Mouse (Mus musculus) megakaryocyte, embryonic 14.5 days (primary cell): ENCODE results near the gene 4933415A04Rik. TPM values are rescaled to one million over a fixed set of nuclear protein-coding genes. Genes with fewer than 3 reads are reported as not detected.
A peak's percentile ranks its signal among the peaks of the same experiment; 100 is the strongest.

Source experiments
- H3K27me3 ChIP-seq: replicated peaks from 2 replicates; pipeline ENCODE3; 2012; ENCODE audit warnings: inconsistent platforms
- H3K36me3 ChIP-seq: replicated peaks from 2 replicates; pipeline ENCODE3; 2012; ENCODE audit warnings: low read length, inconsistent platforms, mixed read lengths
- H3K4me1 ChIP-seq: 2 replicates; pipeline ENCODE4 v1.6.1; 2012; ENCODE audit warnings: inconsistent platforms
- H3K4me3 ChIP-seq: replicated peaks from 2 replicates; pipeline ENCODE3; 2012; ENCODE audit warnings: moderate library complexity, mild to moderate bottlenecking, inconsistent platforms
- H3K9me3 ChIP-seq: 2 replicates; pipeline ENCODE4 v1.6.1; 2012; ENCODE audit warnings: inconsistent platforms
- FLI1 ChIP-seq: IDR thresholded peaks from 2 replicates; pipeline ENCODE4 v1.6.1; 2012; ENCODE audit warnings: low read length, inconsistent platforms, mixed read lengths
- GATA1 ChIP-seq: IDR thresholded peaks from 3 replicates; pipeline ENCODE4 v1.6.1; 2012; ENCODE audit warnings: mixed read lengths, low read length, inconsistent platforms, borderline replicate concordance
- polyA plus RNA-seq: library from polyadenylated mRNA; stranded (reverse); fragments of >175 nt; gene quantifications from 2 replicates; pipeline ENCODE4 v1.2.3, GENCODE M21; 2012; ENCODE audit warnings: low replicate concordance; ENCODE audit not compliant: insufficient read depth

Gene 4933415A04Rik
- 0.65 TPM in 1 of 2 replicates, not detected in the other for polyA plus RNA-seq

- Histone ChIP-seq H3K4me3 (no peak within 1 kb of the TSS), H3K9me3 (no peaks in the 10 kb centered on the region), H3K27me3 (no peaks in the 10 kb centered on the region), H3K36me3 (peaks cover 72% of the 10 kb centered on the region), H3K4me1 (peaks cover 45% of the 10 kb centered on the region)
- no peak for TF ChIP-seq GATA1
- no peak for TF ChIP-seq FLI1
Measured at GRCm38 (mm10) chr11:43586324-43587090, at the start of gene 4933415A04Rik. Gene 4933415A04Rik, plus strand, starts transcription at chr11:43587040.

GRCm38 (mm10) chr11:43537074-43537473 lies 49.8 kb upstream of the 4933415A04Rik start:
- H3K4me1 ChIP-seq = peaks cover 96% of the 10 kb centered on the region
- H3K9me3 ChIP-seq = no peaks in the 10 kb centered on the region
- H3K4me3 ChIP-seq = peak overlapping the region; percentile 46
- no peaks in the 10 kb centered on the region for H3K27me3 ChIP-seq
- TF ChIP-seq FLI1 = no peak
- TF ChIP-seq GATA1 = no peak
- peaks cover 82% of the 10 kb centered on the region for H3K36me3 ChIP-seq

GRCm38 (mm10) chr11:43539863-43540262 lies 47.0 kb upstream of the 4933415A04Rik start:
- Histone ChIP-seq H3K27me3 (no peaks in the 10 kb centered on the region), H3K4me1 (peaks cover 96% of the 10 kb centered on the region), H3K9me3 (no peaks in the 10 kb centered on the region), H3K36me3 (peaks cover 63% of the 10 kb centered on the region), H3K4me3 (no peak overlapping the region)
- TF ChIP-seq FLI1 = no peak
- no peak for TF ChIP-seq GATA1

GRCm38 (mm10) chr11:43543711-43544466 lies 43.0 kb upstream of the 4933415A04Rik start:
- Histone ChIP-seq H3K4me1 (peaks cover 91% of the 10 kb centered on the region), H3K36me3 (peaks cover 58% of the 10 kb centered on the region), H3K27me3 (no peaks in the 10 kb centered on the region), H3K9me3 (no peaks in the 10 kb centered on the region), H3K4me3 (peak overlapping the region; percentile 76)
- TF ChIP-seq GATA1 (no peak), FLI1 (no peak)

- peaks cover 91% of the 10 kb centered on the region for H3K4me1 ChIP-seq
- H3K36me3 ChIP-seq = peaks cover 58% of the 10 kb centered on the region
- no peaks in the 10 kb centered on the region for H3K9me3 ChIP-seq
- no peak overlapping the region for H3K4me3 ChIP-seq
- H3K27me3 ChIP-seq = no peaks in the 10 kb centered on the region
- no peak for TF ChIP-seq GATA1
- TF ChIP-seq FLI1 = no peak
Measured at GRCm38 (mm10) chr11:43544819-43545218, 42.0 kb upstream of the 4933415A04Rik start.

GRCm38 (mm10) chr11:43545873-43546475 lies 40.9 kb upstream of the 4933415A04Rik start:
- H3K9me3 ChIP-seq = no peaks in the 10 kb centered on the region
- no peaks in the 10 kb centered on the region for H3K27me3 ChIP-seq
- peaks cover 60% of the 10 kb centered on the region for H3K36me3 ChIP-seq
- H3K4me1 ChIP-seq = peaks cover 91% of the 10 kb centered on the region
- TF ChIP-seq FLI1 = no peak
- TF ChIP-seq GATA1 = no peak
- peak overlapping the region; percentile 24 for H3K4me3 ChIP-seq

- no peak for TF ChIP-seq FLI1
- TF ChIP-seq GATA1 = no peak
- Histone ChIP-seq H3K4me1 (peaks cover 92% of the 10 kb centered on the region), H3K9me3 (no peaks in the 10 kb centered on the region), H3K4me3 (no peak overlapping the region), H3K36me3 (peaks cover 59% of the 10 kb centered on the region), H3K27me3 (no peaks in the 10 kb centered on the region)
Measured at GRCm38 (mm10) chr11:43546678-43547077, 40.2 kb upstream of the 4933415A04Rik start.

- Histone ChIP-seq H3K9me3 (no peaks in the 10 kb centered on the region), H3K4me3 (no peak overlapping the region), H3K4me1 (peaks cover 90% of the 10 kb centered on the region), H3K27me3 (no peaks in the 10 kb centered on the region), H3K36me3 (peaks cover 51% of the 10 kb centered on the region)
- no peak for TF ChIP-seq GATA1
- TF ChIP-seq FLI1 = no peak
Measured at GRCm38 (mm10) chr11:43548148-43548547, 38.7 kb upstream of the 4933415A04Rik start.

- peaks cover 50% of the 10 kb centered on the region for H3K36me3 ChIP-seq
- no peaks in the 10 kb centered on the region for H3K27me3 ChIP-seq
- no peak for TF ChIP-seq GATA1
- no peak for TF ChIP-seq FLI1
- no peak overlapping the region for H3K4me3 ChIP-seq
- no peaks in the 10 kb centered on the region for H3K9me3 ChIP-seq
- peaks cover 84% of the 10 kb centered on the region for H3K4me1 ChIP-seq
Measured at GRCm38 (mm10) chr11:43548657-43549435, 38.0 kb upstream of the 4933415A04Rik start.
